Mouse (Mus musculus) small intestine, adult 2 months (tissue): ENCODE data around the gene Lmx1a. TPM values are rescaled to one million over a fixed set of nuclear protein-coding genes. Genes with fewer than 3 reads are reported as not detected.

ENCODE experiments used
- H3K27ac ChIP-seq: fragments of 200-500 bp; 2 replicates; pipeline ENCODE4 v1.5.1; 2012; ENCODE audit warnings: low read depth, low read length, control low read depth, inconsistent platforms; ENCODE audit not compliant: insufficient read depth
- H3K27me3 ChIP-seq: fragments of 200-500 bp; 2 replicates; pipeline ENCODE4 v1.6.1; 2012; ENCODE audit warnings: mild to moderate bottlenecking, moderate library complexity, low read length, inconsistent platforms; ENCODE audit not compliant: control insufficient read depth, insufficient read depth
- H3K36me3 ChIP-seq: fragments of 200-500 bp; 2 replicates; pipeline ENCODE4 v1.6.1; 2012; ENCODE audit warnings: mild to moderate bottlenecking, low read length, control low read depth, inconsistent platforms; ENCODE audit not compliant: control insufficient read depth, insufficient read depth
- H3K4me1 ChIP-seq: fragments of 200-500 bp; 2 replicates; pipeline ENCODE4 v1.6.1; 2012; ENCODE audit warnings: low read length, inconsistent platforms, mixed read lengths; ENCODE audit not compliant: control insufficient read depth, insufficient read depth, insufficient read length
- H3K4me3 ChIP-seq: fragments of 200-500 bp; 2 replicates; pipeline ENCODE4 v1.5.1; 2012; ENCODE audit warnings: low read depth, mild to moderate bottlenecking, control low read depth, inconsistent platforms, low read length, moderate library complexity
- CTCF ChIP-seq: fragments of 200-500 bp; IDR thresholded peaks from 2 replicates; pipeline ENCODE4 v1.5.1; 2012; ENCODE audit warnings: low read depth, mild to moderate bottlenecking, control low read depth, inconsistent platforms, low read length, moderate library complexity, mixed read lengths; ENCODE audit not compliant: insufficient replicate concordance, insufficient read length; ENCODE audit errors: extremely low read depth
- POLR2A ChIP-seq: fragments of 200-500 bp; IDR thresholded peaks from 2 replicates; pipeline ENCODE4 v1.6.1; 2012; ENCODE audit warnings: low read depth, mild to moderate bottlenecking, control low read depth, inconsistent platforms, low read length, moderate library complexity
- WGBS: fragments of 180-500 bp; shearing (Covaris S2); methylation state at CpG from one replicate; pipeline ENCODE4 v1.1.7; 2018; 5-methylcytosine and 5-hydroxymethylcytosine counted together
- polyA plus RNA-seq: library from polyadenylated mRNA; depleted of rRNA; stranded (reverse); fragments of >200 nt; gene quantifications from 2 replicates; pipeline ENCODE4 v1.2.3, GENCODE M21; 2012

Lmx1a gene
- polyA plus RNA-seq, 1 experiment = 0.35 TPM

GRCm38 (mm10) chr1:167663136-167663535 lies 25.9 kb upstream of the Lmx1a start:
- no peak overlapping the region for H3K4me3 ChIP-seq
- TF ChIP-seq POLR2A (no peak), CTCF (no peak)
- H3K27me3 ChIP-seq = peaks cover 9% of the 10 kb centered on the region; the same call in 1 of the 2 replicates
- no peak overlapping the region for H3K27ac ChIP-seq
- 71% methylated on average over 5 of the region's 5 CpGs for WGBS
- H3K36me3 ChIP-seq = no peaks in the 10 kb centered on the region
- H3K4me1 ChIP-seq = peaks cover 4% of the 10 kb centered on the region; the same call in 1 of the 2 replicates

- no peak overlapping the region for H3K27ac ChIP-seq
- no peaks in the 10 kb centered on the region for H3K4me1 ChIP-seq
- no peak overlapping the region for H3K4me3 ChIP-seq
- H3K36me3 ChIP-seq = no peaks in the 10 kb centered on the region
- TF ChIP-seq POLR2A (no peak), CTCF (peak; percentile 83; the same call in 1 of the 2 replicates)
- 39% methylated on average over 6 of the region's 6 CpGs for WGBS
- H3K27me3 ChIP-seq = no peaks in the 10 kb centered on the region
These were observed 19.2 kb upstream of the Lmx1a start for GRCm38 (mm10) chr1:167669796-167670195.

GRCm38 (mm10) chr1:167672433-167672987 lies 16.5 kb upstream of the Lmx1a start:
- no peaks in the 10 kb centered on the region for H3K4me1 ChIP-seq
- no peak overlapping the region for H3K27ac ChIP-seq
- TF ChIP-seq POLR2A = no peak
- TF ChIP-seq CTCF = no peak
- no peaks in the 10 kb centered on the region for H3K36me3 ChIP-seq
- 10% methylated on average over 17 of the region's 17 CpGs for WGBS
- H3K4me3 ChIP-seq = no peak overlapping the region
- no peaks in the 10 kb centered on the region for H3K27me3 ChIP-seq

GRCm38 (mm10) chr1:167679061-167679460 lies 10.0 kb upstream of the Lmx1a start:
- WGBS = 93% methylated on average over 6 of the region's 6 CpGs

GRCm38 (mm10) chr1:167688001-167688346 lies 1.1 kb upstream of the Lmx1a start:
- H3K27me3 ChIP-seq = peaks cover 48% of the 10 kb centered on the region
- WGBS = 2% methylated on average over 8 of the region's 8 CpGs

More at GRCm38 (mm10) chr1:167679061-167679460, 10.0 kb upstream of the Lmx1a start:
- TF ChIP-seq POLR2A (no peak), CTCF (no peak)
- no peak overlapping the region for H3K27ac ChIP-seq
- no peaks in the 10 kb centered on the region for H3K36me3 ChIP-seq
- H3K27me3 ChIP-seq = no peaks in the 10 kb centered on the region
- no peaks in the 10 kb centered on the region for H3K4me1 ChIP-seq
- H3K4me3 ChIP-seq = no peak overlapping the region

GRCm38 (mm10) chr1:167688347-167689231 lies 448 bp upstream of the Lmx1a start:
- Histone ChIP-seq H3K4me3 (peak overlapping the region; percentile 38), H3K27ac (no peak overlapping the region), H3K4me1 (no peaks in the 10 kb centered on the region), H3K27me3 (peaks cover 50% of the 10 kb centered on the region), H3K36me3 (no peaks in the 10 kb centered on the region)
- TF ChIP-seq POLR2A = no peak
- TF ChIP-seq CTCF = no peak
- 2% methylated on average over 97 of the region's 98 CpGs for WGBS

More at GRCm38 (mm10) chr1:167688001-167688346, 1.1 kb upstream of the Lmx1a start:
- no peak for TF ChIP-seq POLR2A
- TF ChIP-seq CTCF = no peak
- Histone ChIP-seq H3K4me1 (no peaks in the 10 kb centered on the region), H3K36me3 (no peaks in the 10 kb centered on the region), H3K27ac (no peak overlapping the region), H3K4me3 (peak overlapping the region; percentile 38; the same call in 1 of the 2 replicates)
